Mouse (Mus musculus): ENCODE measurements at regions not wholly inside any gene's neighbourhood (a gene's known extent, or its start where the extent isn't known, plus 50 kb on each side); places are given as distances from the start of the nearest gene placed in this dataset.

- intact Hi-C loops (cut with DNase I), result no loop called here
- DNase-seq, result no peak
These were observed 210.7 kb downstream of the Pax1 start for GRCm38 (mm10) chr2:147572413-147572812.

- DNase-seq, result no peak
- intact Hi-C loops (cut with DNase I), result no loop called here
These were observed 199.5 kb downstream of the Pax1 start for GRCm38 (mm10) chr2:147561220-147561619.

GRCm38 (mm10) chr2:147560426-147561155 lies 198.9 kb downstream of the Pax1 start:
- no peak for DNase-seq
- intact Hi-C loops (cut with DNase I), result no loop called here

- intact Hi-C loops (cut with DNase I), result no loop called here
- no peak for DNase-seq
These were observed 167.4 kb downstream of the Pax1 start for GRCm38 (mm10) chr2:147529161-147529560.

- DNase-seq, result peak; percentile 5 to 9
These were observed 153.7 kb downstream of the Pax1 start for GRCm38 (mm10) chr2:147515436-147515835.

GRCm38 (mm10) chr2:147514748-147515147 lies 153.0 kb downstream of the Pax1 start:
- intact Hi-C loops (cut with DNase I), result no loop called here
- DNase-seq, result no peak

More at GRCm38 (mm10) chr2:147515436-147515835, 153.7 kb downstream of the Pax1 start:
- intact Hi-C loops (cut with DNase I), result no loop called here

- no peak for DNase-seq
These were observed 142.2 kb downstream of the Pax1 start for GRCm38 (mm10) chr2:147503962-147504361.

GRCm38 (mm10) chr2:147498731-147499130 lies 137.0 kb downstream of the Pax1 start:
- no peak for DNase-seq
- intact Hi-C loops (cut with DNase I), result no loop called here

More at GRCm38 (mm10) chr2:147503962-147504361, 142.2 kb downstream of the Pax1 start:
- intact Hi-C loops (cut with DNase I), result no loop called here

GRCm38 (mm10) chr2:147455932-147456331 lies 94.2 kb downstream of the Pax1 start:
- DNase-seq, result no peak
- intact Hi-C loops (cut with DNase I), result no loop called here

GRCm38 (mm10) chr2:147454362-147455257 lies 92.9 kb downstream of the Pax1 start:
- DNase-seq, result no peak
- intact Hi-C loops (cut with DNase I), result no loop called here
